Mouse (Mus musculus) heart, embryonic 16.5 days (tissue): ENCODE data around the gene Tas1r1. TPM values are rescaled to one million over a fixed set of nuclear protein-coding genes. Genes with fewer than 3 reads are reported as not detected.

Source experiments
- ATAC-seq: fragments of 200-750 bp; cut with Nextera tagmentation; replicated peaks from 2 replicates; pipeline ENCODE4 v1.8.0; 2017; ENCODE audit warnings: moderate number of reproducible peaks; ENCODE audit not compliant: insufficient read depth, low FRiP score; ENCODE audit errors: extremely low read depth
- H3K27ac ChIP-seq: fragments of 300-500 bp; sonication (generic); 2 replicates; pipeline ENCODE4 v1.5.1; 2014; ENCODE audit warnings: mild to moderate bottlenecking, low read length, control low read depth, moderate library complexity
- H3K27me3 ChIP-seq: fragments of 300-500 bp; sonication (generic); 2 replicates; pipeline ENCODE4 v1.6.1; 2014; ENCODE audit warnings: low read length, mixed read lengths; ENCODE audit not compliant: control insufficient read depth, insufficient read depth
- H3K36me3 ChIP-seq: fragments of 300-500 bp; sonication (generic); 2 replicates; pipeline ENCODE4 v1.6.1; 2014; ENCODE audit not compliant: control insufficient read depth, insufficient read depth
- H3K4me1 ChIP-seq: fragments of 300-500 bp; sonication (generic); 2 replicates; pipeline ENCODE4 v1.6.1; 2014; ENCODE audit warnings: low read length, mixed read lengths; ENCODE audit not compliant: control insufficient read depth, insufficient read depth
- H3K4me2 ChIP-seq: fragments of 300-500 bp; sonication (generic); 2 replicates; pipeline ENCODE4 v1.6.1; 2014; ENCODE audit warnings: low read depth, mild to moderate bottlenecking, control low read depth, low read length
- H3K4me3 ChIP-seq: fragments of 300-500 bp; sonication (generic); 2 replicates; pipeline ENCODE4 v1.5.1; 2014; ENCODE audit warnings: mild to moderate bottlenecking, control low read depth, low read length
- H3K9ac ChIP-seq: fragments of 300-500 bp; sonication (generic); 2 replicates; pipeline ENCODE4 v1.6.1; 2014; ENCODE audit warnings: low read length, control low read depth
- H3K9me3 ChIP-seq: fragments of 300-500 bp; sonication (generic); replicated peaks from 2 replicates; pipeline ENCODE4 v1.6.1; 2016; ENCODE audit warnings: low read length; ENCODE audit not compliant: control insufficient read depth
- WGBS: fragments of 180-500 bp; shearing (Covaris S2); extraction: QIAGEN DNeasy Blood & Tissue Kit; methylation state at CpG from one replicate; pipeline ENCODE4 v1.1.7; 2014; 5-methylcytosine and 5-hydroxymethylcytosine counted together
- polyA plus RNA-seq: library from polyadenylated mRNA; unstranded; fragments of >200 nt; fragmentation: Nextera tagmentation; extraction: Ambion mirVana; gene quantifications from 2 replicates; pipeline ENCODE4 v1.2.1, GENCODE M21; 2015

Gene Tas1r1
- polyA plus RNA-seq, 1 experiment from 2014 or later: 0.39 TPM

DNA sequence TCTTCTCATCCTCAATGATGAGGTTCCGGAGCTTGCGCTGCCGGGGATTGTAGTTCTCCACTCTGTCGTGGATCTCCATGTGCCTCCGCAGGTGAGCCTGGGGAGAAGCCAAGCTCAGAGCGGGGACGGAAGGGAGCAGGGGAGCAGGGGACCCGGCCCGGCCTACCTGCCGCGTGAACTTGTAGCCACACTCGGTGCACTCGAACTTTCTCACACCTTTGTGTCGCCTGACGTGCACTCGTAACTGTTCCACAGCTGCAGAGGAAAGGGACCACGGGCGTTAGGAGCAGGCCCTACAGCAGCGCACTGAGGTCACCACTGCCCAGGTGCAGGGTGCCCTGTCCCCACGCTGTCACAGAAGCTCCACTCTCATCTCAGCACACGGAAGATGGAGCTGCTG is 18.3 kb downstream of the Tas1r1 start:
- H3K27me3 ChIP-seq: no peaks in the 10 kb centered on the region
- 89% methylated on average over 21 of the region's 21 CpGs for WGBS
- no peaks in the 10 kb centered on the region for H3K9me3 ChIP-seq
- ATAC-seq: no peak
- H3K4me3 ChIP-seq: no peak overlapping the region
- no peaks in the 10 kb centered on the region for H3K4me1 ChIP-seq
- H3K4me2 ChIP-seq: no peak overlapping the region
- no peak overlapping the region for H3K27ac ChIP-seq
- no peak overlapping the region for H3K9ac ChIP-seq
- H3K36me3 ChIP-seq: peaks cover 47% of the 10 kb centered on the region

DNA sequence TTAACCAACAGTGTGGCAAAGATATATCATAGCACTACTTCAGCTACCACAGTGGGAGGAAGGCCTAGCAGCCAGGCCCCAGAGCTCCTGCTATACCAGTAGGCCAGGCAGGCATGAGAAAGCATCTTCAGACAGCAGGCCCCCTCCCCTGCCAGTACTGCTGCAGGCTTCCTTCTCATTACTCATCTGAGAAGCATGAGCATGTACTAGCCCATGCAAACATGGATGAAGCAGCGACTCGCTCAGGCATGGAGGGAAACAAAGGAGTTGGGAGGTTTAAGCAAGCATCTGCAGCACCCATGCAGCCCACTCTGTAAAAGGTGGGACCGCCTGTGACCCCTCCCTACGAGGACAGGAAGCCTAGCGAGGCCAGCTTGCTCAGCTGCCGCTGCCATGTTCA is 19.3 kb downstream of the Tas1r1 start:
- ATAC-seq: no peak
- H3K4me3 ChIP-seq: no peak overlapping the region
- H3K9me3 ChIP-seq: no peaks in the 10 kb centered on the region
- no peak overlapping the region for H3K9ac ChIP-seq
- WGBS: 80% methylated on average over 6 of the region's 6 CpGs
- H3K27me3 ChIP-seq: no peaks in the 10 kb centered on the region
- no peak overlapping the region for H3K4me2 ChIP-seq
- peaks cover 2% of the 10 kb centered on the region for H3K4me1 ChIP-seq
- peaks cover 49% of the 10 kb centered on the region for H3K36me3 ChIP-seq
- no peak overlapping the region for H3K27ac ChIP-seq

DNA sequence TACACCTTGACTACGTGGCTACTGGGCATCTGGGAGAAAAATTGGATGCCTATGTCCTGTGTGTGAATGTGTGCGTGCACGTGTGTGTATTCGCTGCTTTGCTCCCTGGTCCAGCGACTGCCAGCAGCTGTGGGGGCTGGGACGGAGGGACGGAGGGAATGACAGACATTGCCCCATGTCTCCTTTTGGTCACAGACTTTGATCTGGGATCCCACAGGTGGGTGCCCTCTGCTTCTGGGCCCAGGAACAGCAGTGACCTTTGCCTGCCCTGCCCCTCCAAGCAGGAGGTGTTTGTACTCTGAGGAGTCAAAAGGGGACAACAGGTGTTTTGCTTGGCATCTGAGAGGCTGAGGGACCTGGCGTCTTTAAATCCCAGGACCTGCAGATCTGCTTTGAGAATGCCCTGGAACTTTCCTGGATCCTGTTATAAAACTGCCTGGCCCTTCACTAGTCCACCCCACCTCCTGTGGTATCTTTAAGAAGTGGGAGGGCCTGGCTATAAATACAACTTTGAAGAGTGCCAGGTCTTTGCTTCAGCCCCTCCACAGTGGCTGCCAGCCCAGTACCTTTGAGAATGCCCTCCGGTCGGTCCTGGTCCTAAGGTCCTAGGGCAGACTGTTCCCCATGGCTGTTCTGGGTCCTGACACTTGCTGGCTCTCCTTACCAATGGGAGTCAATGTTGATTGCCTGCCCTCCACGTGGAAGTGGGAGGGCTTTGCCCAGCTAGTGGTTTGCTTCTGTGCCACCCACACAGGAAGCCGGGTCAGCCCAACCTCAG is 25.1 kb downstream of the Tas1r1 start:
- H3K36me3 ChIP-seq: peaks cover 13% of the 10 kb centered on the region
- H3K9ac ChIP-seq: peak overlapping the region; percentile 51
- peak overlapping the region; percentile 52 for H3K4me2 ChIP-seq

DNA sequence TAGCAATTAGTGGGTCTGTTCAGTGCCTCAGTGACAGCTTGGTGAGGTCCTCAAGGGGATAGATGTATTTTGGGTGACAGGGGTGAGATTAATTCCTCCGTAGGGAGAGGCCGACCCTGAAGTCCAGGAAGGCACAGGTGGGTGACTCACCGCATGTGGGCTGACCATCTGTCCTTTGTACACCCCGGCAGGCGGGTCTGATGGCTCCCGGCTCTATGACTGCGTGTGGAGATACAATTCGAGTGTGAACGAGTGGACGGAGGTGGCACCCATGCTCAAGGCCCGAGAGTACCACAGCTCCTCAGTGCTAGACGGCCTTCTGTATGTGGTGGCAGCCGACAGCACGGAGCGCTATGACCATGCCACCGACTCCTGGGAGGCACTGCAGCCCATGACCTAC is 26.3 kb downstream of the Tas1r1 start:
- H3K27me3 ChIP-seq: no peaks in the 10 kb centered on the region
- H3K4me2 ChIP-seq: peak overlapping the region; percentile 96
- H3K9ac ChIP-seq: peak overlapping the region; percentile 37
- H3K4me3 ChIP-seq: peak overlapping the region; percentile 80
- peaks cover 42% of the 10 kb centered on the region for H3K4me1 ChIP-seq
- no peak for ATAC-seq
- H3K27ac ChIP-seq: peak overlapping the region; percentile 93; the same call in 1 of the 2 replicates
- 74% methylated on average over 16 of the region's 16 CpGs for WGBS
- H3K36me3 ChIP-seq: peaks cover 10% of the 10 kb centered on the region
- no peaks in the 10 kb centered on the region for H3K9me3 ChIP-seq

More for the DNA sequence above, 25.1 kb downstream of the Tas1r1 start:
- Histone ChIP-seq H3K27me3 (no peaks in the 10 kb centered on the region), H3K4me1 (peaks cover 34% of the 10 kb centered on the region), H3K9me3 (no peaks in the 10 kb centered on the region), H3K27ac (peak overlapping the region; percentile 83), H3K4me3 (peak overlapping the region; percentile 24)
- WGBS: 55% methylated on average over 12 of the region's 12 CpGs
- ATAC-seq: no peak; the same call in 1 of the 2 replicates

DNA sequence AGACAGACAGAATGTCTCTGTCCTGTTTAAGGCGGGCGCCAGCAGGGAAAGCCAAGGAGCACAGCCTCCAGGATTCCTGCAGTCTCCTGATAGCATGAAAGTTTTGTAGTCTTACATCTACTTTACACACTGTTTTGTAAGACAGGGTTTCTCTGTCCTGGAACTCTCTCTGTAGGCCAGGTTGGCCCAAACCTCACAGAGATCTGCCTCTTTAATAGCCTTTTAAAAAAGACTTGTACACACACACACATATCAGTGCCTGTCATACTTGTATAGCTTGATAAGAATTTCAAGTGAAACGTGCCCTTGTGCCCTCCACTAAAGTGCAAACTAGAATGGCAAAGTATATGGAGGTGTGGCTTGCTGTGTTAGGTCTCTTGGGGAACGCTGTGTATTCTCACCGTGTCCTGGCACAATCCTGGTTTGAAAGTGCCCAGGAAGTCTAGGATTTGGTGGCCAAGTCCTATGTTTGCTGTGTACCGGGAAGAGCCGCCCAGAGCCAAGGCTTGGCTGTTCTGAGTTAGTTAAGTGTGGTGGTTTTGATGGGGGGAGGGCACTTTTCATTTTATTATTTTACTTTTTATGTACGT is 27.1 kb downstream of the Tas1r1 start:
- Histone ChIP-seq H3K4me2 (peak overlapping the region; percentile 96), H3K36me3 (peaks cover 10% of the 10 kb centered on the region), H3K27ac (peak overlapping the region; percentile 93), H3K4me3 (peak overlapping the region; percentile 80), H3K4me1 (peaks cover 43% of the 10 kb centered on the region), H3K9ac (peak overlapping the region; percentile 88), H3K9me3 (no peaks in the 10 kb centered on the region), H3K27me3 (no peaks in the 10 kb centered on the region)
- 40% methylated on average over 8 of the region's 8 CpGs for WGBS
- ATAC-seq: no peak

DNA sequence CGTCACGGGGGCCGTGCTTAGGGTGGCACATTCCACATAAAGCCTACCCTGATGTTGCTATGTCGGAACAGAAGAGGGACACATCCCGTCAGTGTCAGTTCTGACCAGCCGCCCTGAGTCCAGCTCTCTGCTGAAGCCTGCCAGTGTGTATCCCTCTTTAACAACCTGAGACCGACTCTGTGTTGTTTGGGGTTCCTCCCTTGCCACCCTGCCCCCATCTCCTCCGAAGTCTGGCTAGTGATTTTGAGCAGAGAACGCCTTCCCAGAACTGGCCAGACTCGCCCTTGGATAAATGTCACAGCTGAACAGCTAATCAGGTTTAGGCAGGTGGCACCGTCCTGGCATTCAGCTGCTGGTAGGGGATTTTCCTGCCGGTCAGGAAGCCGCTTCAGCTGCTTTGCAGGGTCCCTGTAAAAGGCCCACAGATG is 27.6 kb downstream of the Tas1r1 start:
- 6% methylated on average over 13 of the region's 13 CpGs for WGBS
- H3K4me1 ChIP-seq: peaks cover 43% of the 10 kb centered on the region
- no peak for ATAC-seq

DNA sequence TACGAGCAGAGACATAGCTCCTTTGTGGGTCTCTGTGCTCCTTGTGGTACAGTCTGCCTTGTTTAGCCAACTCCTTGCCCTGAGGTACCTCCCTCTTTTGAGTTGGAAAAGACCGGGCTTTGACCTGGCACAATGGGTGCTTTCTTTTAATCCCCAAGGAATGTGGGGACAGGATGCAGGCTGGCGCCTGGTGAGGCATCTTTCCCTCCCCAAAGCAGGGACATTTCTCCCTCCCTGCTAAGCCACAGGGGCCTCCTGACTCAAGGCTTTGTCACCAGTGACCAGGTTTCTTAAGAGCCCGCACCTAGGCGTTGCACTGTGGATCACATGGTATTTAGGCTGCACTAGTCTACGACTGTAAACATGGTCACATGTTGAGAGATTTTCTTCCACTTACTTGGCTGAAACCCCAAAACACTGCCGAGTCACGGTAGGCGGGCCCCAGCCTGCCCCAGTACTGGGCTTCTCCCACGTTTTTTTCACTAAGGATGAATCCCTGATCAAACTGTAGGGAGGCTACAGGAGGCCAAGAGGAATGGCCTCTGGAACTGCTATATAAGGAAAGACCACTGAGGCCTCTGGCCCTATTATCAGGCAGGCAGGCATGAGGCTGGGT is 28.2 kb downstream of the Tas1r1 start:
- Histone ChIP-seq H3K9me3 (no peaks in the 10 kb centered on the region), H3K4me1 (peaks cover 43% of the 10 kb centered on the region), H3K36me3 (peaks cover 4% of the 10 kb centered on the region; the same call in 1 of the 2 replicates), H3K4me3 (peak overlapping the region; percentile 80), H3K27ac (peak overlapping the region; percentile 93), H3K27me3 (no peaks in the 10 kb centered on the region), H3K4me2 (peak overlapping the region; percentile 96), H3K9ac (peak overlapping the region; percentile 88)
- under 1% methylated on average over 10 of the region's 10 CpGs for WGBS
- ATAC-seq: peak; percentile 20

More for the DNA sequence above, 27.6 kb downstream of the Tas1r1 start:
- Histone ChIP-seq H3K9me3 (no peaks in the 10 kb centered on the region), H3K36me3 (peaks cover 8% of the 10 kb centered on the region), H3K4me2 (peak overlapping the region; percentile 96), H3K4me3 (peak overlapping the region; percentile 80), H3K9ac (peak overlapping the region; percentile 88), H3K27ac (peak overlapping the region; percentile 93), H3K27me3 (no peaks in the 10 kb centered on the region)

DNA sequence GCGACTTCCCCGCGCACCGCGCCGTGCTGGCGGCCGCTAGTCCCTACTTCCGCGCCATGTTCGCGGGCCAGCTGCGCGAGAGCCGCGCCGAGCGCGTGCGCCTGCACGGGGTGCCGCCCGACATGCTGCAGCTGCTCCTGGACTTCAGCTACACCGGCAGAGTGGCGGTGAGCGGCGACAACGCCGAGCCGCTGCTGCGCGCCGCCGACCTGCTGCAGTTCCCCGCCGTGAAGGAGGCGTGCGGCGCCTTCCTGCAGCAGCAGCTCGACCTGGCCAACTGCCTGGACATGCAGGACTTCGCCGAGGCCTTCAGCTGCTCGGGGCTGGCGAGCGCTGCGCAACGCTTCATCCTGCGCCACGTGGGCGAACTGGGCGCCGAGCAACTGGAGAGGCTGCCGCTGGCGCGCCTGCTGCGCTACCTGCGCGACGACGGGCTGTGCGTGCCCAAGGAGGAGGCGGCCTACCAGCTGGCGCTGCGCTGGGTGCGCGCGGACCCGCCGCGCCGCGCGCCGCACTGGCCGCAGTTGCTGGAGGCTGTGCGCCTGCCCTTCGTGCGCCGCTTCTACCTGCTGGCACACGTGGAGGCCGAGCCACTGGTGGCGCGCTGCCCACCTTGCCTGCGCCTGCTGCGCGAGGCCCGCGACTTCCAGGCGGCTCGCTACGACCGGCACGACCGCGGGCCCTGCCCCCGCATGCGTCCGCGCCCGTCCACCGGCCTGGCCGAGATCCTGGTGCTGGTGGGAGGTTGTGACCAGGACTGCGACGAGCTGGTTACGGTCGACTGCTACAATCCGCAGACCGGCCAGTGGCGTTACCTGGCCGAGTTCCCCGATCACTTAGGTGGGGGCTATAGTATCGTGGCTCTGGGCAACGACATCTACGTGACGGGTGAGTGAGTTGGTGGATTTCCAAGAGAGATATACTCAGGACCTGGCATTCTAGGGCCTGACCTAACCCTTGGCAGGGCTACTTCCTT is 29.0 kb downstream of the Tas1r1 start:
- Histone ChIP-seq H3K27me3 (no peaks in the 10 kb centered on the region), H3K9ac (peak overlapping the region; percentile 88), H3K36me3 (no peaks in the 10 kb centered on the region), H3K27ac (peak overlapping the region; percentile 93), H3K4me2 (peak overlapping the region; percentile 96), H3K4me3 (peak overlapping the region; percentile 80), H3K9me3 (no peaks in the 10 kb centered on the region), H3K4me1 (peaks cover 43% of the 10 kb centered on the region)
- under 1% methylated on average over 115 of the region's 115 CpGs for WGBS
- ATAC-seq: peak; percentile 7
